Mouse (Mus musculus) heart, postnatal 0 days (tissue): ENCODE measurements at regions not wholly inside any gene's neighbourhood (a gene's known extent, or its start where the extent isn't known, plus 50 kb on each side); places are given as distances from the start of the nearest gene placed in this dataset.

Experiments
- ATAC-seq: fragments of 200-750 bp; cut with Nextera tagmentation; 2 replicates; pipeline ENCODE4 v1.8.0; 2017; ENCODE audit warnings: low read depth, moderate number of reproducible peaks, moderate library complexity; ENCODE audit not compliant: insufficient read depth
- DNase-seq: peaks from one replicate; pipeline ENCODE4 v3.0.0-alpha.2; 2016; ENCODE audit warnings: low spot score
- H3K27ac ChIP-seq: fragments of 300-500 bp; sonication (generic); 2 replicates; pipeline ENCODE4 v1.5.1; 2014; ENCODE audit warnings: low read depth, mild to moderate bottlenecking
- H3K27me3 ChIP-seq: fragments of 300-500 bp; sonication (generic); 2 replicates; pipeline ENCODE4 v1.6.1; 2014; ENCODE audit warnings: low read length, mixed read lengths; ENCODE audit not compliant: control insufficient read depth, insufficient read depth
- H3K36me3 ChIP-seq: fragments of 300-500 bp; sonication (generic); replicated peaks from 2 replicates; pipeline ENCODE4 v1.6.1; 2014; ENCODE audit warnings: low read length, mixed read lengths; ENCODE audit not compliant: control insufficient read depth, insufficient read depth
- H3K4me1 ChIP-seq: fragments of 300-500 bp; sonication (generic); 2 replicates; pipeline ENCODE4 v1.6.1; 2014; ENCODE audit warnings: antibody characterized with exemption; ENCODE audit not compliant: control insufficient read depth, insufficient read depth
- H3K4me2 ChIP-seq: fragments of 300-500 bp; sonication (generic); 2 replicates; pipeline ENCODE4 v1.6.1; 2014; ENCODE audit warnings: low read depth, mild to moderate bottlenecking, low read length, moderate library complexity
- H3K4me3 ChIP-seq: fragments of 300-500 bp; sonication (generic); 2 replicates; pipeline ENCODE4 v1.5.1; 2014; ENCODE audit warnings: low read depth, low read length
- H3K9ac ChIP-seq: fragments of 300-500 bp; sonication (generic); replicated peaks from 2 replicates; pipeline ENCODE4 v1.6.1; 2014; ENCODE audit warnings: low read depth, low read length, mixed read lengths
- H3K9me3 ChIP-seq: fragments of 300-500 bp; sonication (generic); replicated peaks from 2 replicates; pipeline ENCODE4 v1.6.1; 2016; ENCODE audit warnings: low read length; ENCODE audit not compliant: control insufficient read depth
- CTCF ChIP-seq: IDR thresholded peaks from 2 replicates; pipeline ENCODE4 v1.5.1; 2016; ENCODE audit warnings: antibody characterized with exemption, control low read depth, low read depth
- EP300 ChIP-seq: IDR thresholded peaks from 2 replicates; pipeline ENCODE4 v1.6.1; 2016; ENCODE audit warnings: antibody characterized with exemption, low read depth
- WGBS: fragments of 180-500 bp; shearing (Covaris S2); extraction: QIAGEN DNeasy Blood & Tissue Kit; methylation state at CpG from one replicate; pipeline ENCODE4 v1.1.7; 2014; 5-methylcytosine and 5-hydroxymethylcytosine counted together

DNA sequence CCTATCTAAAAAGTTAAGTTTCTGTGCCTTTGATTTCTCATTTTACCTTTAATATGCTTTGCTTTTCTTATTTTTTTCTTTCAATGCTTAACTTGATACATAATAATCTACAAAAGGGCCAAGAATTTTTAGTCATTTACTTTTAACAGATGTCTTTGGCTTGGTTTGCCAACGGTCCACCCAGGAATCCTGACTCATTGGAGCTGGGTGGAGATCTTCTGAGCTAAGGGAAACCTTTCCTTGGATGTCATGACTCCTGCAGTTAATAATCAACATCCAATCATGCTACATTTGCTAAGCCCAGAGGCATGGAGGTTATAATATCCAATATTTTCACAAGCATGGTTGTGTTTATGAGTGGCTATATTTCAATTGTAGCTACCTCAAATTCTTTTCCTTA is 110.9 kb upstream of the Speer4f2 start:
- H3K27ac ChIP-seq: no peak overlapping the region
- H3K36me3 ChIP-seq: no peaks in the 10 kb centered on the region
- DNase-seq: no peak
- H3K9me3 ChIP-seq: no peaks in the 10 kb centered on the region
- H3K9ac ChIP-seq: no peak overlapping the region
- no peak overlapping the region for H3K4me2 ChIP-seq
- WGBS: 67% methylated on average over 1 of the region's 1 CpGs
- no peaks in the 10 kb centered on the region for H3K4me1 ChIP-seq
- no peaks in the 10 kb centered on the region for H3K27me3 ChIP-seq
- no peak for ATAC-seq
- no peak overlapping the region for H3K4me3 ChIP-seq
- TF ChIP-seq CTCF (no peak), EP300 (no peak)

DNA sequence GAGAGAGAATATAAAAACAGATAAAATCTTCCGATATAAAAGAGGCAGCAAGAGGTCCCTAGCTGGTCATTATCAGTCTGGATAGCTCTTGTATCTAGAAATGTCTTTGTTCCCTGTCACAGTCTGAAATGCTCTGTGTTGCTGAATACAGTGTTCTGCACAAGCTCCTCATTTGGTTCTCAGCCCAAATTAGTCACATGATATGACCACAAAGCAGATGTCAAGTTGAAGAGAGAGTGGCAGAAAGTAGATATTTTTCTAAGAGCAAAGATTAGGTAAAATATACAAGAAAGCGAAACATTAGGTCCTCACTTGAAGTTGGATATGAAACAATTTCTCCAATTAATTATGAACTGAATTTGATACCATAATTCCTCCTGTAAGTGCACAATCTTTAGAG is 101.8 kb upstream of the Speer4f2 start:
- no peaks in the 10 kb centered on the region for H3K36me3 ChIP-seq
- TF ChIP-seq EP300 (no peak), CTCF (no peak)
- H3K4me1 ChIP-seq: peaks cover 4% of the 10 kb centered on the region; the same call in 1 of the 2 replicates
- no peak for ATAC-seq
- DNase-seq: no peak
- H3K27me3 ChIP-seq: no peaks in the 10 kb centered on the region
- H3K27ac ChIP-seq: no peak overlapping the region
- H3K4me3 ChIP-seq: no peak overlapping the region
- H3K4me2 ChIP-seq: no peak overlapping the region
- no peaks in the 10 kb centered on the region for H3K9me3 ChIP-seq
- 50% methylated on average over 2 of the region's 2 CpGs for WGBS
- no peak overlapping the region for H3K9ac ChIP-seq

DNA sequence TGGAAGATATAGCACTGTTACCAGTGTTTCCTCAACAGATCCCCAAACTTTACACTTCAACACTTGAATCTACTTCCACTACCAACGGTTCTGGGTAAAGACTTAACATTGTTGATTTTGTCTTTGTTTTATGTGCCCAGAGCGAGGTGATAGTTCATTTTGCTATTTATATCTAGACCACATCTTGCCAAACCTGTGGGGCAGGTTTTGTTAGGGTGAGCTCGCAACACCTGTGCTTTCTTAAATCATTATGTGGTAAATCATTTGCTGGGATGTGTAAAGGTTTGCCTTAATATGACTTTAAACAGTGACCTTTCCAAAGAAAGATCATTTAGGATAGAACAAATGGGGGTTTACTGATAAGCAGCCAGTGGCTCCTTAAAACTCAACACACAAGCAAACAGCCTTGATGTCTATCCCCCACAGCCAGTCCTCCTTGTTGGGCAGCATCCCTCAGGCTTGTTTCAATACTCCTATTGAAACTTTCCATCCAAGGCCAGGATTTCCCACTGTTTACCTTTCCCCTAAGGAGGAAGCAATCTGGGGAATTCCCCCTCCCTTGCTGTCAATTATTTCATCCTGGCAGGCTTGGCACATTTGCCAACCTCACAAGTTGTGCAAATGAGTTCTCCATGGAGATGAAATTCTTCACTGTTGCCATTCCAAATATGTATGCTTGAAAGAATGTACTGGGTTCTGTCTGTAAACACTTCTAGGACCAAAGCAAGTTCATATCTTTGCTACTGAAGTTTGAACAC is 101.1 kb upstream of the Speer4f2 start:
- H3K27ac ChIP-seq: no peak overlapping the region
- no peak for ATAC-seq
- H3K36me3 ChIP-seq: no peaks in the 10 kb centered on the region
- H3K9me3 ChIP-seq: no peaks in the 10 kb centered on the region
- TF ChIP-seq CTCF (no peak), EP300 (no peak)
- 75% methylated on average over 3 of the region's 3 CpGs for WGBS
- no peak for DNase-seq
- no peaks in the 10 kb centered on the region for H3K27me3 ChIP-seq
- no peak overlapping the region for H3K9ac ChIP-seq
- H3K4me3 ChIP-seq: no peak overlapping the region
- peaks cover 4% of the 10 kb centered on the region; the same call in 1 of the 2 replicates for H3K4me1 ChIP-seq
- H3K4me2 ChIP-seq: no peak overlapping the region

DNA sequence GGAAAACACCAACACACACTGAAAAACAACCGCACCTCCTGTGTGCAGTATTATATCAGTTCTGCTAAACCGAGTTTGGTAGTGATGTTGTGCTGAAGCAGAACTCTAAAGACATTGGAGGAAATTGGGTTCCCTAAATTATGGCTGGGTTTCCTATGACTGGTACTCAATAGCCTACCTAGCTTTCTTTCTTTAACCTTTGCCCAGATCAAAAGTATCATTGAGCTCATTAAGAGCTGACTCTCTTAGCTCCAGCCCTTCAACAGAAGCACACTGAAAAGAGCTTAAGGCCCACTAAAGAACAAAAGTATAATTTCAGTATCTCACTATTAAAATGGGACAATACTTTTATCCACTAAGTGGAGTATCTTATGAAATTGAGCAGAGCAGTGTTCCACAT is 97.6 kb upstream of the Speer4f2 start:
- WGBS: 89% methylated on average over 2 of the region's 2 CpGs
- no peak for DNase-seq

DNA sequence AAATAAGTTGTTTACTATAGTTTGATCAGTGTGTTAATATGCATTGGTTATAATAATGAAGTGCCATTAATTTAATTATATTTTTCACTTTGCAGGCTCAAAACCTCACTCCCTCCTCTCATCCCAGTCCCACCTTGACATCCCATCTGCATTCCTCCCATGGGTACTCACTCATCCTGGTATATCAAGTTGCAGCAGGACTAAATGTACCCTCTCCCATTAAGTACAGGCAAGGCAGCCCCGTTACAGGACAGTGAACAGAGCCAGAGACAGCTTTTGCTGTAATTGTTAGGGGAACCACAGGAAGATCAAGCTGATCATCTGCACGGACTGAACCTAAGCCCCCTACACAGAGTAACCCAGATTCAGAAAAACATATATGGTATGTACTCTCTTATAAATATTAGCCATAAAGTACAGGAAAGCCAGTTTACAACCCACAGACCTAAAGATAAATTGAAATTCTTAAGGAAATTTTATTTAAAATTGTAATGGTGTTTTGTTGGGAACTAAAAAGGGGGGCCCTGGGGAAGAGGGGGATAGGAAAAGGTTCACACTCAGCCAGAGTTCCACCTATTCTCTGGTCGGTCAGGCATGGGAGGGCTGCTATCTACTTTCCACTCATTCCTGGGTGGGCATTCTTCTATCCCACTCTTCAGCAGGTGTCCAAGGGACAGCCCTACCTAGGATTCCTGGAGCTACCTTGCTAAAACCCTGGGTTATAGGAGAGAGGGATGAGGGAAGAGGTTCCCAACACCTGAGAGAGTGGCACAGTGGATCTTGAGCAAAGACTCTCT is 96.0 kb upstream of the Speer4f2 start:
- H3K4me2 ChIP-seq: no peak overlapping the region
- peaks cover under 1% of the 10 kb centered on the region; the same call in 1 of the 2 replicates for H3K4me1 ChIP-seq
- no peak for DNase-seq
- no peak for ATAC-seq
- no peak overlapping the region for H3K9ac ChIP-seq
- no peaks in the 10 kb centered on the region for H3K9me3 ChIP-seq
- H3K27me3 ChIP-seq: no peaks in the 10 kb centered on the region
- TF ChIP-seq EP300: no peak
- no peak for TF ChIP-seq CTCF
- H3K27ac ChIP-seq: no peak overlapping the region
- 78% methylated on average over 3 of the region's 3 CpGs for WGBS
- H3K4me3 ChIP-seq: no peak overlapping the region
- H3K36me3 ChIP-seq: no peaks in the 10 kb centered on the region

More for the DNA sequence above, 97.6 kb upstream of the Speer4f2 start:
- Histone ChIP-seq H3K27ac (no peak overlapping the region), H3K36me3 (no peaks in the 10 kb centered on the region), H3K4me1 (peaks cover 4% of the 10 kb centered on the region; the same call in 1 of the 2 replicates), H3K9ac (no peak overlapping the region), H3K4me2 (no peak overlapping the region), H3K27me3 (no peaks in the 10 kb centered on the region), H3K9me3 (no peaks in the 10 kb centered on the region), H3K4me3 (no peak overlapping the region)
- TF ChIP-seq EP300 (no peak), CTCF (no peak)
- no peak for ATAC-seq
